Mouse (Mus musculus) CH12.LX (cell line): ENCODE data around the gene Dhx37. TPM values are rescaled to one million over a fixed set of nuclear protein-coding genes. Genes with fewer than 3 reads are reported as not detected.

Experiments
- DNase-seq: peaks from one replicate; pipeline ENCODE4 v3.0.0-alpha.2; 2013; ENCODE audit errors: extremely low read depth
- H3K27ac ChIP-seq: 2 replicates; pipeline ENCODE4 v1.5.1; 2012; ENCODE audit warnings: low read depth, mild to moderate bottlenecking, control low read depth, moderate library complexity; ENCODE audit not compliant: insufficient read depth
- H3K27me3 ChIP-seq: replicated peaks from 2 replicates; pipeline ENCODE3; 2012; ENCODE audit warnings: inconsistent platforms
- H3K36me3 ChIP-seq, 2 experiments: replicated peaks in 1 of 2; 2 replicates each; pipeline versions ENCODE3 to v1.6.1; 2012; ENCODE audit warnings: inconsistent platforms in 1 of 2, low read length in 1 of 2, mild to moderate bottlenecking in 1 of 2, mixed read lengths in 1 of 2, moderate library complexity in 1 of 2; ENCODE audit not compliant: control insufficient read depth in 1 of 2, insufficient read depth in 1 of 2
- H3K4me1 ChIP-seq, 2 experiments: 2 replicates each; pipeline ENCODE4 v1.6.1; 2012; ENCODE audit warnings: inconsistent platforms in 1 of 2, moderate library complexity in 1 of 2; ENCODE audit not compliant: insufficient read depth in 2 of 2, control insufficient read depth in 1 of 2
- H3K4me2 ChIP-seq: 2 replicates; pipeline ENCODE4 v1.6.1; 2012; ENCODE audit warnings: low read depth, mild to moderate bottlenecking, control low read depth; ENCODE audit not compliant: poor library complexity, insufficient read depth, severe bottlenecking
- H3K4me3 ChIP-seq, 3 experiments: fragments of 150-350 bp in 1 of 3; sonication (generic) in 1 of 3; replicated peaks in 1 of 3; 2 replicates each; pipeline versions ENCODE3 to v1.5.1; 2011 to 2012; ENCODE audit warnings: low read depth in 2 of 3, low read length in 2 of 3, mild to moderate bottlenecking in 2 of 3, moderate library complexity in 2 of 3, control low read depth in 1 of 3, improper control_type of control experiment in 1 of 3, inconsistent platforms in 1 of 3, mixed read lengths in 1 of 3; ENCODE audit not compliant: poor library complexity in 1 of 3
- H3K79me2 ChIP-seq: replicated peaks from 2 replicates; pipeline ENCODE4 v1.6.1; 2012; ENCODE audit warnings: mild to moderate bottlenecking, moderate library complexity; ENCODE audit not compliant: control insufficient read depth, poor library complexity, insufficient read depth, severe bottlenecking; ENCODE audit errors: extremely low read depth
- H3K9ac ChIP-seq: 2 replicates; pipeline ENCODE4 v1.6.1; 2012; ENCODE audit warnings: low read depth, mild to moderate bottlenecking, control low read depth, moderate library complexity; ENCODE audit not compliant: insufficient read depth
- H3K9me3 ChIP-seq: replicated peaks from 2 replicates; pipeline ENCODE3; 2012; ENCODE audit warnings: low read length, inconsistent platforms, mixed read lengths
- CHD1 ChIP-seq: IDR thresholded peaks from 2 replicates; pipeline ENCODE4 v1.6.1; 2012; ENCODE audit warnings: low read depth, low read length, improper control_type of control experiment, inconsistent platforms
- CHD2 ChIP-seq: IDR thresholded peaks from 2 replicates; pipeline ENCODE4 v1.6.1; 2011; ENCODE audit warnings: low read length, improper control_type of control experiment
- CTCF ChIP-seq, 2 experiments: IDR thresholded peaks in 1 of 2; conservative IDR thresholded peaks in 1 of 2; 2 replicates each; pipeline ENCODE4 v1.5.1; 2011 to 2012; ENCODE audit warnings: low read depth in 2 of 2, low read length in 2 of 2, improper control_type of control experiment in 1 of 2, inconsistent platforms in 1 of 2, mild to moderate bottlenecking in 1 of 2, moderate library complexity in 1 of 2
- E2F4 ChIP-seq: IDR thresholded peaks from 2 replicates; pipeline ENCODE4 v1.6.1; 2011; ENCODE audit warnings: low read depth, low read length, improper control_type of control experiment; ENCODE audit not compliant: insufficient replicate concordance
- ELF1 ChIP-seq: IDR thresholded peaks from 2 replicates; pipeline ENCODE4 v1.6.1; 2014; ENCODE audit warnings: low read depth, mild to moderate bottlenecking, inconsistent platforms, low read length, improper control_type of control experiment
- ETS1 ChIP-seq: conservative IDR thresholded peaks from 2 replicates; pipeline ENCODE4 v1.6.1; 2012; ENCODE audit warnings: low read depth, mild to moderate bottlenecking, inconsistent platforms, low read length, improper control_type of control experiment, moderate library complexity
- GABPA ChIP-seq: IDR thresholded peaks from 2 replicates; pipeline ENCODE4 v1.6.1; 2012; ENCODE audit warnings: low read depth, low read length, improper control_type of control experiment, inconsistent platforms; ENCODE audit not compliant: insufficient replicate concordance
- HCFC1 ChIP-seq: IDR thresholded peaks from 2 replicates; pipeline ENCODE4 v1.6.1; 2012; ENCODE audit warnings: low read depth, mild to moderate bottlenecking, inconsistent platforms, low read length, improper control_type of control experiment
- JUN ChIP-seq: IDR thresholded peaks from 2 replicates; pipeline ENCODE4 v1.6.1; 2011; ENCODE audit warnings: low read depth, mild to moderate bottlenecking, low read length, improper control_type of control experiment, moderate library complexity; ENCODE audit not compliant: insufficient read depth
- KAT2A ChIP-seq: IDR thresholded peaks from 2 replicates; pipeline ENCODE4 v1.6.1; 2012; ENCODE audit warnings: low read length, improper control_type of control experiment, inconsistent platforms; ENCODE audit not compliant: insufficient replicate concordance
- MAFK ChIP-seq: IDR thresholded peaks from 2 replicates; pipeline ENCODE4 v1.6.1; 2011; ENCODE audit warnings: low read length, improper control_type of control experiment; ENCODE audit not compliant: insufficient replicate concordance
- MAX ChIP-seq: IDR thresholded peaks from 2 replicates; pipeline ENCODE4 v1.6.1; 2011; ENCODE audit warnings: low read length, improper control_type of control experiment
- MAZ ChIP-seq: IDR thresholded peaks from 2 replicates; pipeline ENCODE4 v1.6.1; 2012; ENCODE audit warnings: low read depth, mild to moderate bottlenecking, inconsistent platforms, low read length, improper control_type of control experiment, moderate library complexity
- MEF2A ChIP-seq: IDR thresholded peaks from 2 replicates; pipeline ENCODE4 v1.6.1; 2014; ENCODE audit warnings: low read depth, mild to moderate bottlenecking, inconsistent platforms, low read length, improper control_type of control experiment, borderline replicate concordance
- MXI1 ChIP-seq: IDR thresholded peaks from 2 replicates; pipeline ENCODE4 v1.6.1; 2011; ENCODE audit warnings: mild to moderate bottlenecking, low read depth, low read length, improper control_type of control experiment
- NRF1 ChIP-seq: IDR thresholded peaks from 2 replicates; pipeline ENCODE4 v1.6.1; 2014; ENCODE audit warnings: low read depth, mild to moderate bottlenecking, inconsistent platforms, low read length, improper control_type of control experiment, moderate library complexity
- PAX5 ChIP-seq: IDR thresholded peaks from 2 replicates; pipeline ENCODE4 v1.6.1; 2012; ENCODE audit warnings: low read length, inconsistent platforms, mixed read lengths
- POLR2A ChIP-seq: IDR thresholded peaks from 2 replicates; pipeline ENCODE4 v1.6.1; 2011; ENCODE audit warnings: low read depth, mild to moderate bottlenecking, improper control_type of control experiment, low read length
- POLR2AphosphoS2 ChIP-seq: IDR thresholded peaks from 2 replicates; pipeline ENCODE4 v1.6.1; 2011; ENCODE audit warnings: low read depth, low read length, improper control_type of control experiment
- RCOR1 ChIP-seq: conservative IDR thresholded peaks from 2 replicates; pipeline ENCODE4 v1.6.1; 2012; ENCODE audit warnings: low read depth, mild to moderate bottlenecking, inconsistent platforms, low read length, improper control_type of control experiment
- TBP ChIP-seq: conservative IDR thresholded peaks from 2 replicates; pipeline ENCODE4 v1.6.1; 2011; ENCODE audit warnings: low read depth, low read length, improper control_type of control experiment
- UBTF ChIP-seq: IDR thresholded peaks from 2 replicates; pipeline ENCODE4 v1.6.1; 2012; ENCODE audit warnings: low read depth, mild to moderate bottlenecking, inconsistent platforms, low read length, improper control_type of control experiment, moderate library complexity
- ZC3H11A ChIP-seq: IDR thresholded peaks from 2 replicates; pipeline ENCODE4 v1.6.1; 2012; ENCODE audit warnings: low read depth, mild to moderate bottlenecking, inconsistent platforms, low read length, improper control_type of control experiment
- ZNF384 ChIP-seq: IDR thresholded peaks from 2 replicates; pipeline ENCODE4 v1.6.1; 2012; ENCODE audit warnings: low read depth, low read length, improper control_type of control experiment, inconsistent platforms
- dilution Hi-C: fragments of 300-500 bp; cut with MboI; formaldehyde crosslinking; loops from 2 replicates; pipeline ENCODE4 v1.14.3; 2020; ENCODE audit warnings: low sequenced_read_pairs; ENCODE audit not compliant: extremely low pct_unique_long_range_greater_than_20kb, extremely low pct_ligation_motif_present
- in situ Hi-C: fragments of 300-500 bp; cut with MboI; formaldehyde crosslinking; loops from 3 replicates; pipeline ENCODE4 v1.14.3; 2019; ENCODE audit warnings: low sequenced_read_pairs, low pct_ligation_motif_present, low pct_unique_long_range_greater_than_20kb, mixed read lengths
- polyA plus RNA-seq: library from polyadenylated mRNA; unstranded; fragments of >175 nt; gene quantifications from 2 replicates; pipeline ENCODE4 v1.2.1, GENCODE M21; 2012; ENCODE audit warnings: low read depth; ENCODE audit not compliant: insufficient read length
- total RNA-seq, 2 experiments: library from RNA; depleted of rRNA; stranded (reverse); fragments of 300-350 nt in 1 of 2; fragments of >200 nt in 1 of 2; gene quantifications; 2 replicates each; pipeline ENCODE4 v1.2.3; 2012 to 2014

Dhx37 gene
- total and polyA plus RNA-seq, 3 experiments = 21.0 to 36.9 (median 26.0) TPM

DNA sequence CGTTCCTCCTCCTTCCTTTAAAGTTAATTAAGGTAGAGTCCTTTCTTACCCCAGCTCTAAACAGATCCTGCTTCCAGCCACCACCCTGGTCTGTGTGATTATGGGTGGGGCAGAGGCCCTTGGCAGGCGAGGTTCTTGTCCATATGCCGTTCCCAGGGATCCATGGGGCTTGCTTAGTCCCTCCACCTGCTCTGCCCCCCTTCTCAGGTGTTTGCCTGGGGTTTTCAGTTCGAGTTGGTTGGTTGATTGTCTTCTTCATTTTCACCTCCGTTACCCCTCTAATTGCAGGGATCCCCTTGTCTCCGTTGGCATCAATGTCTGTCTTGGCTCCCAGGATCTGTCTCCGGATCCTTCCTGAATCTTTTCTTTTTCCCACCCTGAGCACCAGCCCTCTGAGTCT is 42.9 kb upstream of the Dhx37 start:
- Histone ChIP-seq H3K79me2 (peaks cover 8% of the 10 kb centered on the region; the same call in 1 of the 2 replicates), H3K36me3 (peaks cover 0 to 43% of the 10 kb centered on the region in 2 experiments), H3K4me2 (peak overlapping the region; percentile 76), H3K9me3 (no peaks in the 10 kb centered on the region), H3K4me1 (peaks cover 16 to 56% of the 10 kb centered on the region in 2 experiments; a peak in 3 of 4 replicates), H3K27me3 (no peaks in the 10 kb centered on the region), H3K27ac (no peak overlapping the region), H3K9ac (peak overlapping the region; percentile 76), H3K4me3 (peak overlapping the region in 2 of 3 experiments; percentile 87 to 88)
- no peak for TF ChIP-seq UBTF
- TF ChIP-seq MXI1 = no peak
- no peak for TF ChIP-seq CHD2
- no peak for TF ChIP-seq MAX
- TF ChIP-seq POLR2A = no peak
- in situ Hi-C loops (no loop called here), dilution Hi-C loops (no loop called here)
- no peak for DNase-seq

DNA sequence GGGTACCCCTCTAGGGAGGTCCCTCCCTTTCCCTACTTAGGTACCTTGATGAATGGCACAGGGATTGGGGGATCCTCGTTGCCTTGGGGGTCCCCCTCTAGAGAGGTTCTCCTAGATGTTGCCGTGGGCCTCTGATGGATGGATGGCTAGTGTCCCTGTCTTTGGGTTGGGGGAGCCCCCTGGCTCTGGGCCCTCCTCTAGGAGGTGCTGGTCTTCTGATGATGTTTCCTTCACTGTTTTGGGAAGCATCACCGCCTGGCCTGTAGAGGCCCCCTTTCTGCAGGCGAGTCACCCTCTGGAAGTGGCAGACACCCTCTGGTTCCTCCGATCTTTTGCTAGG is 42.3 kb upstream of the Dhx37 start:
- Histone ChIP-seq H3K9ac (peak overlapping the region; percentile 76), H3K36me3 (peaks cover 0 to 39% of the 10 kb centered on the region in 2 experiments), H3K9me3 (no peaks in the 10 kb centered on the region), H3K79me2 (peaks cover 8% of the 10 kb centered on the region; the same call in 1 of the 2 replicates), H3K27me3 (no peaks in the 10 kb centered on the region), H3K4me1 (peaks cover 16 to 50% of the 10 kb centered on the region in 2 experiments; a peak in 3 of 4 replicates), H3K27ac (no peak overlapping the region), H3K4me3 (peak overlapping the region; percentile 83 to 88 (median 87)), H3K4me2 (peak overlapping the region; percentile 76)
- dilution Hi-C loops (no loop called here), in situ Hi-C loops (no loop called here)
- TF ChIP-seq CTCF (conservative IDR thresholded peaks at IDR 0.05 in 1 of 2, IDR thresholded peaks at IDR 0.05 in 1 of 2; ENCODE audit: low read depth in 2 of 2, low read length in 2 of 2) (peak in 1 of 2 experiments; percentile 35; a peak in 1 of 4 replicates), HCFC1 (no peak)
- DNase-seq = no peak

DNA sequence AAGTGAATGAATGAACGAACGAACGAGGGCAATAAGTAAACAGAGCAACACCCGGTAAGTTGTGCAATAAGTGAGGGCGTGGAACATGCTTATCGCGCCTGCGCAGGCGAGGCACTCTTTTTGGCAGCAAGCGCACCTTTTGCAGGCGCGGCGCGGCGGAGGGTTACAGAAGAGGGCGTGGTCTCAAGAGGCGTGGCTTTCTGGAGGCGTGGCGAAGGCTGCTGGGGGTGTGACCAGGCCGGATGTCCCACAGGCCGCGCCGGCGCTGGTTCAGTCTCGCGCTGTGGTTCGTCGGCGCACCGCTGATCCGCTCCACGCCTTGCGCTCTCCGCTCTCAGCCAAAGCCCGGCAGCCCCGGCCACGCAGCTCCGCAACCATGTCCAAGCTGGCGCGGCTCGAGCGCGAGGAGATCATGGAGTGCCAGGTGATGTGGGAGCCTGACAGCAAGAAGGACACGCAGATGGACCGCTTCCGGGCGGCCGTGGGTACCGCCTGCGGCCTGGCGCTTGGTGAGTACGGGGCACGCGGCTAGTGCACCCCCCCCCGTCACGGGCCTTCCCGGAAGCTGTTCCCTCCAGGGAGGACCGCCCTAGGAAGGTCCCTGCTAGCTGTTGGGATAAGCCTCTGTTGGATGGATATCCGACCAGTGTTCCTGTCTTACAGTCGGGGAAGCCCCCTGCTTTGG is 41.8 kb upstream of the Dhx37 start, which contains the start of gene Aacs:
Aacs (plus strand) TSS at position 214 of the 685 bp plus-strand sequence.
- dilution Hi-C loops = no loop called here
- Histone ChIP-seq H3K27ac (peak within 1 kb of the TSS; percentile 13; the same call in 1 of the 2 replicates), H3K36me3 (peaks cover 0 to 33% of the 10 kb centered on the region in 2 experiments), H3K4me3 (peak within 1 kb of the TSS; percentile 83 to 88 (median 87)), H3K79me2 (peaks cover 8% of the 10 kb centered on the region; the same call in 1 of the 2 replicates), H3K27me3 (no peaks in the 10 kb centered on the region), H3K4me2 (peak within 1 kb of the TSS; percentile 76), H3K9me3 (no peaks in the 10 kb centered on the region), H3K9ac (peak within 1 kb of the TSS; percentile 76), H3K4me1 (peaks cover 16 to 47% of the 10 kb centered on the region in 2 experiments; a peak in 3 of 4 replicates)
- in situ Hi-C loops = no loop called here
- DNase-seq = peak; percentile 91
- no peak for TF ChIP-seq MAFK
- peak; percentile 91 for TF ChIP-seq KAT2A
- TF ChIP-seq ZC3H11A = no peak
- no peak for TF ChIP-seq ZNF384
- no peak for TF ChIP-seq PAX5
- TF ChIP-seq E2F4 = no peak
- TF ChIP-seq NRF1 = peak; percentile 98
- no peak for TF ChIP-seq JUN
- TF ChIP-seq CTCF (conservative IDR thresholded peaks at IDR 0.05 in 1 of 2, IDR thresholded peaks at IDR 0.05 in 1 of 2; ENCODE audit: low read depth in 2 of 2, low read length in 2 of 2) = no peak
- TF ChIP-seq CHD1 = no peak
- no peak for TF ChIP-seq ETS1
- peak; percentile 70 for TF ChIP-seq MEF2A
- peak; percentile 77 for TF ChIP-seq ELF1
- peak; percentile 62 for TF ChIP-seq CHD2
- no peak for TF ChIP-seq MAZ
- TF ChIP-seq TBP = peak; percentile 83
- no peak for TF ChIP-seq RCOR1
- TF ChIP-seq GABPA = no peak
- peak; percentile 98 for TF ChIP-seq POLR2A
- peak; percentile 81 for TF ChIP-seq POLR2AphosphoS2
